Mouse (Mus musculus) CD4-positive, CD25-positive, alpha-beta regulatory T cell, adult 2 months (primary cell): ENCODE measurements at regions not wholly inside any gene's neighbourhood (a gene's known extent, or its start where the extent isn't known, plus 50 kb on each side); places are given as distances from the start of the nearest gene placed in this dataset.

ENCODE experiments used
- DNase-seq: peaks from one replicate; pipeline ENCODE4 v3.0.0-alpha.2; 2012; ENCODE audit warnings: low read depth, low spot score

DNA sequence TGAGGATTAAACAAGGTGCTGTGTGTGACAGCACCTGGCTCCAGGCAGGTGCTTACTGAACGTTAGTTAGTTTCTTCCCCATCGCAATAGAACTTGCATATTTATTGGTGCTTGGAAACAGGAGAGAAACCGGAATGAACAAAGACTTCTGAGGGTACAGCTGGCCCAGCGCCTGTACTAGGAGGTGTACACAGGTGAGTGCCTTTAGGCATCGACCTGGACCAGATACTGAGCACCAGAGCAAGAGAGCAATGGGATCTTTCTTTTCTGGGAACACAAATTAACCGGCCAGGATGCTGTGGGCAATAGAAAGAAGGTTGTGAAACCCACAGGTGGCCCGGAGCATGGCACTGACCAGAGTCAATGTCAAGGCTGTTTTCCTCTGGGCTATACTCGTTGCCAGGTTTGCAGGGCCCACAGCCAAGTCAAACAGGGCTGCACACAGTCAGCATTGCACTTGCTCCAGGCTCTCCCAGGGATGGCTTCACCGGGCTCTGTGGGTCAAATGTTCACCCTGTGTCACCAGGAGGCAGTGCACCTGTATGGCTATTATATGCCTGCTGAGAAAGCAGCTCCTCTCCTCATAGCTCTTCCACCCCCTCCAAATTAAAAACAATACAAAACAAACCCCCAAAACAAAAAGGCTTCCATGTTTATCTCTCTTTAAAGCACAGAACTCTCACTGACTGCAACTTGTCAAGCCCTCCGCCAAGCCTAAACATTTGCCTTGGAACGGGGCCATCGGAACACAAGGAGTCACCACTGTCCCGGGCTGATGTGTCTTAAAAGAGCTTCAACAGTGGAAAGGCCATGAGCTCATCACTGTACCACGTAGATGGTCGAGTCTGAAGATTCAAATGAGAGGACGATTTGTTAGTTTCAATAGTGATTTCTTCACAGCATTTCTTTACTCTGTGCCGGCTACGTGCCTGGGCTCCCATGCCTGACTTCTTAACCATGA lies 629.1 kb downstream of the Rnf144a start:
- DNase-seq, result no peak

DNA sequence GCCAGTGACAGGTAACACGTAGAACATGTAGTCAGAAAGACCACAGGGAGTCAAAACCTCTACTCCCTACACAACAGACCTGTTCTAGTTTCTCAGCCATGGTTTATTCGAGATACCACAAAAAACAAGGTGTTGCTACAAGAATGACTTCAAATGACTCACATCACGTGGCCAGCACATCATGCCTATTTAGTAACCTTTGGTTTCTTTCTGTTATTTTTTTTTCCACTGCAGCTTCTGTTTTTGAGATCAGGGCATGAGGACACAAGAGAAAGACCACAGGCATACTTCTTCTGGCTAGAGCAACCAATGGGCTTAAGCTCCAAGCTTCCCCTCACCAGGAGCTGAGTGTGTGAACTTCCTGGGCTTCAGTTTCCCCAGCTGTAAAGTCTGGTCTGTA lies 630.7 kb downstream of the Rnf144a start:
- DNase-seq, result peak; percentile 12

- no peak for DNase-seq
Measured at GRCm38 (mm10) chr12:25782972-25783717, 631.9 kb downstream of the Rnf144a start.

- no peak for DNase-seq
Measured at GRCm38 (mm10) chr12:25771856-25772255, 643.2 kb downstream of the Rnf144a start.

DNA sequence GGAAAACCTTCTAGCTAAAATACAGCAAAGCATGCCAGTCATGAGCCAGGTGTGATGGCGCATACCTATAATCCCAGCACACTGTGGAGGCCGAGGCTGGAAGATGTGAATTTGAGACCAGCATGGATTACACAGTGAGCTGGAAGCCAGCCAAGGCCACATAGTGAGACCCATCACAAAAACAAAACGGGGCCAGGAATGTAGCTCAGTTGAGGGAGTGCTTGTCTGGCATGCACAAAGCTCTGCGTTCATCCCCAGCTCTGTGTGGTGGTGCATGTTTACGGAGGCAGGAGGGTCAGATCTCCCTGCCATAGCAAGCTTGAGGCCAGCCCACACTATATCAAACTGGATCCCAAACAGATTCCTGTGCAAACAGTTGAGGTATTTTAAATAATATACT lies 646.4 kb downstream of the Rnf144a start:
- no peak for DNase-seq

GRCm38 (mm10) chr12:25763061-25763460 lies 652.0 kb downstream of the Rnf144a start:
- DNase-seq, result no peak

DNA sequence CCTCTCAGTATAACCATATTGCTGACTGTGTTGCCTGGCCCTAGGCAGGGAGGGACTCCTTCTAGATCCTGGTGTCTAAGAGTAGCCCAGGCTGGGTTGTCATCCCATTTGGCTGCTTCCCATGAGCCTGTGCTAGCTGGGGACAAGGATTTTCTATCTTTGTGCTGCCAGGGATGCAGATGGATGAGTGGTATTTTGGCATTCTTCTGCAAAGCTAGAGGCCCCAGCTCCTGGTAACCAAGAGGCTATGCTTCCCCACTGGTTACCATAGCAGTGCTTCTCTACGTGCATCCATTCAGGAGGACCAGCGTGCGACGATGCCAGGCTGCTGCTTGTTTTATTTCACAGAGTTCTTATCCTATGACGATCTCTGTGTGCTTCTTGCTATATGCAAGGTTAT lies 658.0 kb downstream of the Rnf144a start:
- DNase-seq, result no peak

GRCm38 (mm10) chr12:25733801-25734200 lies 636.9 kb upstream of the Id2 start:
- no peak for DNase-seq

DNA sequence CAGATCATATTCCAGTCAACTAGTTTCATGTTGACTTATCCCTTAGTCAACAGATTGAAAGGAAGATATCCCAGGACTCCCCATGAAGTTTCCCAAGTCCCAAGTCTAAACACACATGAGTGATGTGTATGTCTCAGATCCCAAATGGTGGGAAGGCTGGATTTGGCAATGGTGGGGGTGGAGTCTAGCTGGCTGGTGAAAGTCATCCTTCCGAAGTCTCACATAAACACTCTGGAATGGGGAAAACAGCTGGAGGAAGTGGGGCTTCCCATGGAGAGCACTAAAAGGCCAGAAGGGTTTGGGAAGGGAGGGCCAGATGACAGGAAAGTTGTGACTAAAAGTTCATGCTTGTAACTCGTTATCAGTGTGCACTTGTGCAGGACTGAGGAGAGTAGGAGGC lies 628.8 kb upstream of the Id2 start:
- DNase-seq, result no peak

DNA sequence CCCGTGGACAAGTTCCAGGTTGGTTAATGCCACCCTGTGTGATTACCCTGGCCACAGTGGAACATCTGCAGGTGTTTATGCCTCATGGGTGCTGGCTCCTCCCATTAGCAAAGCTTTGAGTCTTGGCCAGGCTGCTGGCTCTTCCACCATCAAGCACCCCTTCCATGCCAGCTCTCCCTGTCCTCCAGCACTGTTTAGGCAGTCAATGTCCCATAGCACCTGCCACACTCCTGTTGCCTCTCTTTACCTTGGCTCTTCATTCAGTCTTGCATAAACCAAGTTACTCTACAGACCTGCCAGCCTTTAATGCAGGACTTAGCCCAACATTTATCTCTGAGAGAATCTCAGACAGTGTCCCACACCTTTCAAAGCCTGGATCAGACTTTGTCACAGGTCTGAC lies 614.2 kb upstream of the Id2 start:
- no peak for DNase-seq

GRCm38 (mm10) chr12:25703023-25703400 lies 606.1 kb upstream of the Id2 start:
- peak; percentile 12 for DNase-seq

DNA sequence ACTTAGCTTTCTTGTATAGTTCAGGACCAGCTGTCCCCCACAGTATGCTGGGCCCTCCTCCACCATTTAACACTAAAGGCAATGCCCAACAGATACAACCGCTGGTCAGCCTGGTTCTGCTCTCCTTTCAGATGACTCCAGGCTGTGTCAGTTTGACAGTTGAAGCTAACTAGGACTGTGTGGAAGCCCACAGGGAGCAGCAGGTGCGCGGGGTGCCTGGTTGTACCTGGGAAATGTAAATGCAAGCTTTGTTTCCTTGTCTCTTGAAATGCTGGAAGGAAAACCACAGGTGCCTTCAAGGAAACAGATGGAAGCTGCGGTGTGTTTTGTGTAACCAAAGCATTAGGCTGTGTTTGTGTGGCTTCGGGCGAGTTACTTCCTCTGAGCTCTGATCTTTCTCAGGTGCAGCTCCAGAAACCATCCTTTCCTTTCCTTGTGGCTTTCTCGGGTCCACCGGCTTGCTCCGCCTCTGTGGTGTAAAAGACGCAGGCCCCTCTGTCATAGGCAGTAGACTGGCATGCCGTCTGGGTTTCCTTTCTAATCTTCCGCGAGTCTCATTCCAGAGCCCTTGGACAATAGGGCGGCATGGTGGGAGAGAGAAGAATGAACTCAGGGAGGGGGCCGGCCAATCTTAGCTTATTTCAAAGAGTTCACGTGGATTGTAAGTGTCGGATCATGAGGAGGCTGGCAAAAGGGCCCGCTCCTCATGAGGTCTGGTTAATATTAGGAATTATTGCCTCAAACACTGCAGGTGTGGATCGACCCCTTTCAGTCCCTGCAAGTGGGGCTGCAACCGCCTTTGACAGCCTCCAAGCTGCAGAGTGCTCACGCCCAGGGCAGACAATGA lies 605.5 kb upstream of the Id2 start:
- peak; percentile 6 for DNase-seq

DNA sequence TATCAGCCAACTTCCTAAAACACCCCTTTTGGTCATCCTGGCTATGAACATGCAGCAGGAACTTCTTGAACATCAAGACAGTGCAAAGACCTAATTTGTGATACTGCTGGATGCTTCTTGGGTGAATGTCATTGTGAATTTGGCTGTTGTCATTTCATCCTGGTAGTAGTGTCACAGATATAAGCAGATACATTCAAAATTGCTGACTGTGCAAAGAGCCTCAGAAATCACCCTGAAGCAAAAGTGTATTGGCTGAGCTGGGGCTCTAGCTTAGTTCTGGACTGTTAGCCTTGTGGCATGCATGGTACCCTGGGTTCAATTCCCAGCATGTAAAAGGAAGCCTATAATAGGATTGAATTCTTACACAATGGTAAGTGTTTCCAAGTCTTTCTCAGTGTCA lies 590.1 kb upstream of the Id2 start:
- DNase-seq, result no peak

- DNase-seq, result no peak
Measured at GRCm38 (mm10) chr12:25676631-25677030, 579.7 kb upstream of the Id2 start.

DNA sequence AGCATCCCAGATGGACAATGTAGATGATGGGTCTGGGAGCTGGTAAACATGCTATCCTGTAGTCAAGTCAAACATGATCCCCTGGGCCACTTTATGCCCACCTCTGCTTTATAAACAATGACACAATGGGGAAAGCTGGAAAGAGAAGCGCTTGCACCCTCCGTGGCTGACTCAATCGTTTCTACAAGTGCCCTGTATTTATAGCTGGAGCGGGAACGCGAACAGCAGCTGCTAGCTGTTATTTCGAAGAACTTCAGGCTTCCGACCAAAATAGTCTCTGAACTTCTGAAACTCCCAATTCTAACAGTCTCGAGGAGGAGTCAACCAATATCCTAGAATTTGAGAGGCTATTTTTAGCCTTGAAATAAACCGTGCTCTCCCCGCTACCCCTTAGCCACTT lies 571.4 kb upstream of the Id2 start:
- no peak for DNase-seq

- DNase-seq, result no peak
Measured at GRCm38 (mm10) chr12:25654456-25654855, 557.5 kb upstream of the Id2 start.

DNA sequence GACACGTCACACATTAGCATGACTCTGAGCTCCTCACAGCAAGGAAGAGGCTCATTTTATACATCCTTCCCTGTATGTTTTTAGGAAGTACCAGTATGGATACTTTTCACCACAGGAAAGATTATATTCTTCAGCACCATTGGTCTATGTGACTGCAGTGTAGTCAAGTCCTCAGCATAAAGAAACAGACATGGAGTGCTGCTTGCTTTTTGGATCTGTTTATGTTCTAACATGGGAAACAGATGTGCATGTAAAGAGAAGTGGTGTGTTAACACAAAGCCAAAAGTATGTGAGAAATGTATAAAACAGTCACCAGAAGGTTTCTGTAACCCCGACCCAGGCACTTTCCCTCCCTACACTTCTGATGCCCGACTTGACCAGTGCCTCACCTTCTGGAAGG lies 553.3 kb upstream of the Id2 start:
- no peak for DNase-seq

DNA sequence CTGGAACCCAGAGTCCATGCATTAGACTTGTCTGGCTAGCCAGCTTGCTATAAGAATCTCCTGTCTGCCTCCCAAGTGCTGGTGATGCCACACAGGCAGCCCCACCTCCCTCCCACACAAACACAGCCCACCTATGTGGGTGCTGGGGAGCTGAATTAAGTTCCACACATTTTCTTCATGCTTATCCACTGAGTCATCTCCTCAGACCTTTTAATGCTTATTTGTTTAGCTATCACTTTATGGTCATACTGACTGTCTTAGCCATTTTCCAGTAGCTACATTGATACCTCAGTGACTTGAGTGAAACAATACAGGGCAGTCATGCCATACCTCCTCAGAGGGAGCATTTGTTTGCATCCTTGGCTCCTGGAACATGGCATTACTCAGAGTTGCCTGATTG lies 531.1 kb upstream of the Id2 start:
- DNase-seq, result no peak

GRCm38 (mm10) chr12:25625858-25626257 lies 528.9 kb upstream of the Id2 start:
- DNase-seq, result no peak

GRCm38 (mm10) chr12:25623449-25623848 lies 526.5 kb upstream of the Id2 start:
- DNase-seq, result no peak

GRCm38 (mm10) chr12:25621142-25621541 lies 524.2 kb upstream of the Id2 start:
- DNase-seq, result no peak

DNA sequence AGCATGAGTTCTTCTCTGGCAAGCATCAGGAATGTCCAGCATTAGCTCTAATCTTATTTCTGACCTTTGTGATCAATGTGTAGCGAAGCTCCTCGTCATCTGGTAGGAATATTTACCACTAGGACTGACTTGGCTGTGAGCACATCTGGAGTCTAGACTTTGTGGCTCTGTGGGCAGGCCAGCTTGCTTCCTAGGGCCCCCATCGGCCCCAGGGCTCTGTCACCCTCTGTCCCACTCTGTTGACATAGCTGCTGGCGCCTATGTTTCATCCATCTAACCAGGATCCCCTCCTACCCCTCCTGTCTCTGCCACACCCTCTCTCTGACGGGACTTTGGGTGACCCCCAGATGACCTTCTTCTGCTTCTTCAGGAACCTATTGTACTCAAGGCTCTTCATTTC lies 520.6 kb upstream of the Id2 start:
- DNase-seq, result no peak
